Mouse (Mus musculus) lung, postnatal 14 days (tissue): ENCODE data around the gene Rpl32.

Experiments used
- DNase-seq: peaks from one replicate; pipeline ENCODE4 v3.0.0; 2021

The Rpl32 gene

GRCm38 (mm10) chr6:115761995-115762756 lies 46.4 kb downstream of the Rpl32 start, which contains the start of gene Tmem40:
Gene Tmem40, minus strand, starts transcription at chr6:115762410.
- no peak for DNase-seq

- DNase-seq = no peak
These were observed 47.6 kb downstream of the Rpl32 start for GRCm38 (mm10) chr6:115760982-115761381.

GRCm38 (mm10) chr6:115760137-115760536 lies 48.4 kb downstream of the Rpl32 start:
- DNase-seq = no peak

GRCm38 (mm10) chr6:115759461-115759860 lies 49.1 kb downstream of the Rpl32 start:
- DNase-seq = no peak

- no peak for DNase-seq
These were observed 49.5 kb downstream of the Rpl32 start for GRCm38 (mm10) chr6:115758981-115759435.

- no peak for DNase-seq
These were observed 53.0 kb downstream of the Rpl32 start for GRCm38 (mm10) chr6:115755536-115755935.
